Mouse (Mus musculus): ENCODE results near the gene Ap2b1.

- TF ChIP-seq CTCF (IDR thresholded peaks at IDR 0.05; ENCODE audit: borderline replicate concordance, insufficient read depth, low read length), result no peak
- no peak for TF ChIP-seq POLR2A (IDR thresholded peaks at IDR 0.05; ENCODE audit: low read depth, low read length)
These were observed 110.4 kb downstream of the Ap2b1 start, which contains the start of gene Rasl10b for GRCm38 (mm10) chr11:83409087-83409754.

All from embryonic fibroblast, embryonic 13.5 days (primary cell).